Mouse (Mus musculus) brain, embryonic 14.5 days (tissue): ENCODE data around the gene Fbxl12.
A peak's percentile ranks its signal among the peaks of the same experiment; 100 is the strongest.

Source experiments
- CTCF ChIP-seq: fragments of 200-500 bp; IDR thresholded peaks from 2 replicates; pipeline ENCODE4 v1.5.1; 2012; ENCODE audit warnings: inconsistent platforms, mild to moderate bottlenecking, moderate library complexity, borderline replicate concordance; ENCODE audit not compliant: insufficient read depth, insufficient read length; ENCODE audit errors: extremely low read depth
- POLR2A ChIP-seq: fragments of 200-500 bp; IDR thresholded peaks from 2 replicates; pipeline ENCODE4 v1.6.1; 2012; ENCODE audit warnings: mild to moderate bottlenecking, inconsistent platforms, borderline replicate concordance; ENCODE audit not compliant: poor library complexity, insufficient read depth, insufficient read length, severe bottlenecking; ENCODE audit errors: extremely low read depth

DNA sequence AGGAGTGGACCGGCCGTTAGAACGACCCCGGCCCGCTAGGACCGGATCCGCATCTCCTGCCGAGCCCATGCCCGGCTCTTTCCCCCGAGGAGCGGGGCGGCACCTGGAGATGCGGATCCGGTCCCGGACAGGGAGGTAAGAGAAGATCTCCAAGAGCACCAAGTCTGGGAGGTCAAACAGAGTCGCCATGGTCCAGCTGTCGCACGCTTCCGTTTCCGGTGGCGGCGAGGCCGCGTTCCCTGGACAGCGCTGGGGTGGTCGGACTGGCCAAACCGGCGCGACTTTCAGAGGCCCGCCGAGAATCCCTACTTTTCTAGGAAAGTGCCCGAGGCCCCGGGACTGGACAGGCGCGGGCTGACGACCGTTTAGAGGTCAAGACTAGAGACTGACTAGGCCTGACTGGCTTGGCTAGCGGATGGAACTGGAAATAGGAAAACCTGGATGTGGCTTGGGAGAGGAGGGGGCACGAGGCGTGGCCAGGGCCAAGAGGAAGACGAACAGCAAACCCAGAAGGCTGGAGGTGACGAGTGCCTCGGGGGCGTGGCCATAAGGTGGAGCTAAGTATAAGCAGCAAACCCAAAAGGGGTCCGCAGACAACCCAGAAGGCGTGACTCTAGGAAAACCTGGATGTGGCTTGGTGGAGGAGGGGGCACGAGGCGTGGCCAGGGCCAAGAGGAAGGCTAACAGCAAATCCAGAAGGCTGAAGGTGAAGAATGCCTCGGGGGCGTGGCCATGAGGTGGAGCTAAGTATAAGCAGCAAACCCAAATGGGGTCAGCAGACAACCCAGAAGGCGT lies 2.3 kb downstream of the Fbxl12 start, which contains the start of gene Ubl5:
- 0 out of 2 replicates have a peak, but pooled peaks have one; percentile 3 for TF ChIP-seq POLR2A
- no peak for TF ChIP-seq CTCF
